Mouse (Mus musculus) kidney, adult 9 months (tissue): Measurements from ENCODE around the gene 5430419D17Rik.

ENCODE experiments used
- DNase-seq: peaks from one replicate; pipeline ENCODE4 v3.0.0; 2022

5430419D17Rik gene

DNA sequence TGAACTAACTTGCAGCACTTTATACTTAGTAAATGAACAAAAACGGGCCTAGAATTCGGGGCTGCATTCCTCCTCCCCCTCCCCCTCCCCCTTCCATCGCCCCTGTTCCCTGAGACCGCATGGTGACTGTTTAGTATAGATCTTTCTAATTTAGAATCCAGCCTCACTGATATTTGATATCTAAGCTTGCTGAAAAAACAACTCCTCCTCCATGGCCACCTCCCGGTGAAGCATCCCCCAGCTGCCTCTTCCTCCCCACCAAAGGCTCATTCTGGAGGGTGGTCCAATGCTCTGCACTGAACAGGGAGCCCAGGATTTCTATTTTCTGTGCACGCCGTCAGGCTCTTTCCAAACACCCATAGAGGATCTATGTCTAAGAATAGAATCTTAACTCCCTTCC lies 144.1 kb downstream of the 5430419D17Rik start:
- no peak for DNase-seq

DNA sequence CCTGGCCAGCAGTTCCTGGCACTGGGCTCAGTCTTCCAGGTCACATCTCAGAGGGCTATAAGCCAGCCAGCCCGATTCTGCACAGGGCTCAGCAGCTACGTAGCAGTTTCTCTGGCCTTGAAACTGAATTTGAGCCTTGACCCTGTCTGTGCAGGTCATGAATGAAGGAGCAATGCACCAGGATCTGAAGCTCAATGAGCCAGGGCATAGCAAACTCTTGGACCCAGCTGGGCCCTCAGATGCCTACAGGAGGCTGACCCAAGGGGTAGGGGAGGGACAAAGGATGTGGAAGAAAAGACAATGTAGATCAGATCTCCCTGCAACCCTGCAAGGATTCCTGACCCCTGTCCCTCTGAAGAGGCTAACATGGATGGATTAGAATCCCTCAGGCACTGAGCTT lies 148.0 kb downstream of the 5430419D17Rik start, which contains the start of gene Cuzd1:
TSS of gene Cuzd1 (minus strand) at position 101 of the 400 bp plus-strand sequence.
- DNase-seq: no peak

DNA sequence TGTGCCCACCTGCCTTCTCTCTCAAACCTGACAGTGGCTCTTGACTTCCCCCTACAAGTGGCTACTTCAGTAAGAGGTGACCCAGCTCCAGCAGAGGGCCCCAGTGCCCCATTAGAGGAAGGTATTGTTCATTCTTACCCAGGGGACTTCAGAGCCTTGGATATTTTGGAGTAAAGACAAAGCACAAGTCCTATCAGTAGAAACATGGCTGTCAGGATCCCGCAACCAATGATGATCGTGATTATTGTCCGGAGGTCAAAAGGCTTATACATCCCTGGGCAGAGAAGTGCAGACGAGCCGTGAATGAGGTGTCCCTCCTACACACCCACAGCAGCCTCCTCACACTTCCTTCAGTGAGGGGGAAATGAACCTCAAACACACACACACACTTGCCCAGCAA lies 152.9 kb downstream of the 5430419D17Rik start:
- no peak for DNase-seq

DNA sequence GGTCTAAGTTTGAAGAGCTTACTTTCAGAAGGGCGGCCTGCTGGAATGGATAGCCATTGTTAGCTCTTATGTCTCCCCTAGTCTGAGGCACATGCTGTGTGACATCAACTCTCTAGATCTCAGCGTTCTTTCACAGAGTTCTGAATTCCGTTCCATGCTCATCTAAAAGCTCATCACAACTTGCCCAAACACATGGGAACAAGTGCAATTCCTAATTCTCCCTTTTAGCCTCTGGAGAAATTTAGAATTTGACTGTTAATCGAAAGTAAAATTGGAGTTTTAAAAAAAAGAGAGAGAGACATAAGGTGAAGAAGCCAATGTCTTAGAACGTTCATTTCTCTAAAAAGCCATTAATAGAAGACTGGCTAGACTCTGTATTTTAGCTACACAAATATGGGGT lies 155.2 kb downstream of the 5430419D17Rik start, which contains the start of gene Fam24b:
TSS of gene Fam24b (minus strand) at position 101 of the 400 bp plus-strand sequence.
- no peak for DNase-seq

DNA sequence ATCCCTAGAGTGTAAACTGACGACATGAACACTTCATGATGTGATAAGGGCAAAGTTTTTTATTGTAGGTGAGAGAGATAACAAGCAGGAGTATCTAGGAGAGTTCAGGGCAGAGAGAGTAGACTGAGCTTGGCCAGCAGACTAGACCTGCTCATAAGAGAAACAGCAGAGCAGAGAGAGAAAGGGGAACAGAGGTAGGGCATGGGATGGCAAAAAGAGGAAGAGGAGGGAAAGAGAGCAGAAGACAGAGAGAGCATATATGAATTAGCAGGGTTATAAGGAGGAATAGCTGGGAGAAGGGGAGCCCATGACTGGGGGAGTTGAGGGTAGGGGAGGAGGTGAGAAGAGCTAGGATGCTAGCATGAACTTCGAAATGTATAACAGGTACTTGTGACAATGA lies 157.5 kb downstream of the 5430419D17Rik start:
- DNase-seq: no peak

DNA sequence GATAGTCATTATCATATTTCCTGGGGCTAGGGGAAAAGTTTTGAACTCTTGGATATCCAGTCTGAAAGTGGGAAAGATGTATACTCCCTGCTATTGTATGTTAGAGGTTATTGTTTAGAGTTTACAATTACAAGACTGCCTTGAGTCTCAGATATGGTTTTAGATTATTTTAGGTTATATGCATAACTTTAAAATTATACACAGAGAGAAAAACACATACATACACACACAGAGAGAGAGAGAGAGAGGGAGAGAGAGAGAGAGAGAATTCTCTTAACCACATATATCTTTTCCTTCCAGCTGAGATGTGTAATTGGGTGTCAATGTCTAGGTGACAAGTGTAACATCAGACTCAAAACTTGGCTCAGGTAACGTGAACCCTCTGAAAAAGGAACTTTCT lies 159.4 kb downstream of the 5430419D17Rik start, which contains the start of gene Fam24a:
TSS of gene Fam24a (plus strand) at position 301 of the 400 bp plus-strand sequence.
- no peak for DNase-seq

DNA sequence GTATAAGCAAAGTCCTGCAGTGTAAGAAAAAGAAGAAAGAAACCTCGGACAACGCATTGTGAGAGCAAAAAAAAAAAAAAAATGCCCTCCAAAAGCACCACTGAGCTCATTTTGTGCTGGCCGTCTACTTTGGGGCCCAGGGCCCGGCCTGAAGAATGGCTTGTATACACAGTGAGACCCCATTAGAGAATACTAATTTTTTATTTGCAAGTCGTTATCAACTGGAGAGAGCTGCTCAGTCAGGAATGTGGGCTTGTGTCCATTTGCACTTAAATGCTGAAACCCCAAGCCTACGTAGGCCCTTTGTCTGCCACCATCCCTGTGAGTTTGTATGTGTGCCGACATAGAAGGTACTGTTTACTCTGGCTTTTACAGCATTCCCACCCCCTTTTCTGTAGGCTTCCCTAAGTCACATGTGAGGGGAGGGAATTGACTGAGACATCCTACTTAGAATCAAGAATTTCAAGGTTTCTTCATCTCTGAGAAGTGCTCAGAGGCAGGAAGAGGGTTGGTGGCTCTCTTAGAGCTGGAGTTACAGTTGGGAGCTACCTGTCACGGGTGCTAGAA lies 163.4 kb downstream of the 5430419D17Rik start:
- DNase-seq: no peak

DNA sequence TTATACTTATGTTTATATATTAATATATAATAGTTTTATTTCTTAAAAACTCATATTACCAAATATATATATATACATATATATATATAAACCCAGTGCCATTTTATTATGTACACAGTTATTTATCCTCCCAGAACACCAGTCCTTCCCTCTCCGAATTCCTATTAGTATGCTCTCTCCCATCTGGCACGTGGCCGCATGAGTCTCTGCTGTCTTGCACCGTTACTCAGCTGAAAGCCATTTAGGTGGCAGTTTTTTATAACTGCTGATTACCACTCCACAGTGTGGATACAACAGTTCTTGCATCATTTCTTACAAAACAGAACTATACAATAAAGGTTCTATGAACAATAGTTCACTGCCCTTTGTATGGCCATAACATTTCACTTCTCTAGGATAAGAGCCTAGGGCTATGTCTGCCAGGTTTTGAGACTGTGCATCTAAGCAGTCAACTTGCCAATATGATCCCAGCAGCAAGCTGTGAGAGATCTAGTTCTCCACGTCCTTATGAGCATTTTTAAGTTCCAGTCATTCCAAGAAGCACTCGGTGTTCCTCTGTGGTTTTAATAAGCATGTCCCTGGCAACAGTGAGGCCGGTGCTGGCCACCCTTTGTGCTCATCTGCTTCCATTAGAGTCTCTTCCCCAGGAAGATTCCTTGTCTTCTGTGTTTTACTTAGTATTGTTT lies 171.8 kb downstream of the 5430419D17Rik start:
- no peak for DNase-seq
